Mouse (Mus musculus): Measurements from ENCODE around the gene Abhd14b.

Abhd14b gene

DNA sequence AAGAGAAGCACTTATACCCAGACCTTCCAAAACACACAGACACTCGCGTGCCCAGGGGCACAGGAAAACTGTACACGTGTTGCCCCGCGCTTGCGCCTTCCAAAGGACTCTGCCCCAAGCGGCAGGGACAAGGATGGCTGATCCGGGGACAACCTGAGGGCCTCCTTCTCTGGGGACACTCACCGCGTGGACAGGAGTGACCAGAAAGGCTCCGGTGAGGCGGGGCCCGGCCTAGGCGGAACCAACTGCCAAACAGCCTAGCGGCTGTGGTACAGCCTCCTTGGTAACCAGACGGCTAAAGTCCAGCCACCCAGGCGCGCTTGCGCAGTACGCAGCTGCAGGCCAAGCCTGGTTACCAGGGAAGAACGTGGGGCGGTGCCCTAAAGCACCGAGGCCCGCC, at the start of gene Abhd14b, which contains the start of gene Abhd14a:
Gene Abhd14b, plus strand, starts transcription at position 112 of the 400 bp plus-strand sequence.
Gene Abhd14a, minus strand, starts transcription at position 331 of the 400 bp plus-strand sequence.
- DNase-seq (ENCODE audit: low spot score in 2 of 2), result peak; percentile 65 to 68

DNA sequence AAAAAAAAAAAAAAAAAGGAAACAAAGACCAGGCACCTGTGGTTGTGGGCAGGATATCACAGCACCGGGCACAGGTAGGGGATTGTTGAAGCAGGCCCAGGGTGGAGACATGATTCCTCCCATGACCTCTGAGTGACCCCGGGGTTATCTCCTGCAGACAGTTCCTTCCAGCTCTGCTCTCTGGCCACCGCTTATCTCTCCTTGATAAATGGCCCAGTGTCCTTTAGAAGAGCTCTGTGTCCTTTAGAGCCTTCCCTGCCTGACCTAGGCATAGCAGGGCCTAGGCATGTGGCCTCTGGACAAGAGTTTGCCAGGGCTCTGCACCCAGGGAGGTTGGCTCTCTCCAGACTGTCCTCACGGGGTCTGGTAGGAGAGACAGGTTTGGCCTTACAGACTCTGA, 49.5 kb upstream of the Abhd14b start:
- DNase-seq (ENCODE audit: low spot score in 2 of 2), result no peak

DNA sequence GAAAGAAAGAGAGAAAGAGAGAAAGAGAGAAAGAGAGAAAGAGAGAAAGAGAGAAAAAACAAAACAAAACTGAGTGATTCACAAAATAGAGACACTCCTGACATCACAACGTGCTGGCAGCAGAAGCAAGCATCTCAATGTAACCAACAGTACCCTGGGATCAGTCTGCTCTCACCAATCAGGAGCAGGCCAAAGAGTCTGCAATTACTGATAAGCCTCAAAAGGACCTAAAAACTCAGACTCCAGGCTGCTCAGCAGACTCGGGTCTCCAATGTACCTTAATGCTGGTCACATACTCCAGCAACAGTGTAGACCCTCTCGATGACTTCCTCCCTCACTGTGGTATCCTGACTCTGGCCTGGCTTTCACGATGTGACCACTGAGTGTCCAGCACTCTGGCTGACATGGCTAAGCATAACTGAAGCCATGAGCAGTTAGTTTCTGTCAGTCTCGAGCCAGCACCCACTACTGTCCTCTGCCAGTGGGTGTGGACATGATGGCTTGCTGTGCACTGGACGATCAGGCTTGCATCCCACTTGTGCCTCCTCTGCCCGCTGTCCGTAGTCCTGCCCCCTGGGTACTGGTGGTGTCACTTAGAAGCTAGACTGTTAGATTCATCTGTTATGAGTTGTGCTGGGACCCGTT, 48.5 kb upstream of the Abhd14b start:
- DNase-seq (ENCODE audit: low spot score in 2 of 2), result peak in 1 of 2 experiments; percentile 28

DNA sequence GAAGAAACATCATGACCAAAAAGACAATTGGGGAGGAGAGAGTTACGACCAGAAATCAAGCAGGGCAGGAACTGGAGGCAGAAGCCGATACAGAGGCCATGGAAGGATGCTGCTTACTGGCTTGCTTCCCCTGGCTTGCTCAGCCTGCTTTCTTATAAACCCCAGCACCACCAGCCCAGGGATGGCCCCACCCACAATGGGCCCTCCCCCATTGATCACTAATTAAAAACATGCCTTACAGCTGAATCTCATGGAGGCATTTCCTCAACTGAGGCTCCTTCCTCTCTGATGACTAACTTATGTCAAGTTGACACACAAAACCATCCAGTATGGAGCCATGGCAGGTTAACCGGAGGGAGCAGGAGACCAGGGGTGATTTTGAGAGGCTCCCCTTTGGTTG, 47.5 kb upstream of the Abhd14b start:
- DNase-seq (ENCODE audit: low spot score in 2 of 2), result no peak

DNA sequence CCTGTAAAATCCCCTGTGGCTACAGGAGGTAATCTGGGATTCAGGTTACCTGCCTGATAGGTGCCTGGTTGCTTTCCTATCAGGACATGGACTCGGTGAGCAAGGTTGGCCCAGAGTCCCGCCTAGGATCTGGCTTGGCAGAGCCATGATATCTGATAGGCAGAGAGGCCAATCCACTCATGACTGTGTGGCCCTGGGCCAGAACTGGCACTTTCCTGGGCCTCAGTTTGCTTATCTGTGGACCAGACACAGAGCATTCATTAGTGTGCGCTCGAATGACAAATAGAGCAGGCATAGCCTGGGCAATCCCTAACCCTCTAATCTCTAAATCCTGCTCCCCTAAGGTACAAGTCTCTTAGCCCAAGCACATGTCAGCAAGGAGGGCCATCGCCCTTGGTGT, 45.1 kb upstream of the Abhd14b start:
- no peak for DNase-seq (ENCODE audit: low spot score in 2 of 2)

DNA sequence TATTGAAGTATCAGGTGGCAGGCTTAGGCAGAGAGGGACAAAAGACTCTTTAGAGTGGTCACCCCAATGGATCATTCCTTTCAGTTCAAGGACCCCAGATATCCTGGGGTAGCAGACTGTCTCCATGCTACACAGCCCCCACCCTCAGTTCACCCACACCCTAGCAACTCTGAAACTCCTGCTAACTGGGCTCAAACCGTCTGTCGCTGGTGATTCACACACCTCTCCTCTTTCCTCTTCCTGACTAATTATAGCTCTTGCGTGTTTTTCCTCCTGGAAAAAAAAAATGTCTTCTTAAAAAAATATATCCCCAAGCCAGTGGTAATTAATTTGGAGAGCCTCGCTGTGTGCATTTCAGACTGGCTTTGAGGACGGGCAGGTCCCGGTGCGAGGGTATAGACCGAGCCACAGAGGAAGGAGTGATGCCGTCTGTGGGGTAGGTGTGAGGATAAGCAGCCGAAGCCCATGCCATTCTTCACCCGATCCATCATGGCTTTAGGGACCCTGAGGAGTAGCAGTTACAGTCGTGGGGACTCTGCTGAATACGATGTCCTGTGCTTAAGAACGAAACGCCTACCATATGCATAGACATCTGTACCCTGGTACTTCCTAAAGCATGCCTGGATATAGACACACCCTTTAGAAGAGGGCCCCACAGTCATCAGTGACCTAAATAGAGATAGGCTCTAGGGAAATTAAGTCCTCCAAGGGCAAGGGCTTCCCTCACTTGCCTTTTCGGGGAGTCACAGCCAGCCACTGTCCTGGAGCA, 44.5 kb upstream of the Abhd14b start:
- no peak for DNase-seq (ENCODE audit: low spot score in 2 of 2)

DNA sequence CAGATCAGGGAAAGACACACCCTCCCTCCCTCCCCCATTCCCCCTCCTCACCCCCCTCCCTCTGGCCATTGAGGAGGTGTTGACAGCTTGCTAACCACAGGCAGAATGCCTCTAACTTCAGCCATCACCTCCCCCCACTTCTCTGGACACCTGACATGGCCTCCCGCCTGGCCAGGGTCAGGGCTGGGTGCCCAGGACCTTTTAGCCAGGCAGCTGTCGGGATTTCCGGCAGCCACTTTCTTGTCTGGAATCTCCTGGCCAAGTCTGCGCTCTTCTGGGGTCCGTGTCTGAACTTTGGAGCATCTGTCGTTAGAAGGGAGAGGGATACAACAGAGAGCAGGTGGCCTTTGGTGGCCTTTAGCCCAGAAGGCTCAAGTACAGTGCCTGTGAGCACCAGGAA, 42.0 kb upstream of the Abhd14b start:
- no peak for DNase-seq (ENCODE audit: low spot score in 2 of 2)

DNA sequence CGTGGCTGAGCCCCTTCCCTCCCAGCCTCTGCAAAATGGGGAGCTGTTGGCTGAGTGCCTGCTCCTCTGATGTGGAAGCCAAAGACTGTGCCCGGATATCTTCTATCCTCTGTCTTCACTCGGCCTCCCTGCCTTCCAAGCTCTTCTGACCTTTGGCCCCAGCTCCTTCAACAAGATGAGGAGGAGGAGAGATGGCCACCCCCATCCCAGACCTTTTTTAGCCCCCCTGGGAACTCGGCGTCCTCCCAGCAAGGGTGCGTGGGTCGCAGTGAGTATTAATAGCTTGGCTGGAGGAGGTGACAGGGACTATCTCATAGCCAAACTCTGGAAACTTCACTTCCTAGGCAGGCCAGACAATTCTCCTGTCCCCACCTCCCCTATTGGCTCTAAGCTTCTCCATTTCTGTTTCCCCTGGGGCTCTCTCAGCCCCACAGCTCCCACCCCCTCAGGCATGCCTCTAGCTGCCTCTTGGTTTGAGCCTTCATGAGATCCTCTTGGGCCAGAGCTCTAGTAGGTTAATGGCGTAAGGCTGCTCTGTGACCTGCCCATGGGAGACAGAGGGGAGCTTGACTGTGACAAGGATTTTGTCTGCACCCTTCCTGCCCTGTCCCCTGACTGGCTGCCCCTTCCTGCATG, 40.7 kb upstream of the Abhd14b start:
- DNase-seq (ENCODE audit: low spot score in 2 of 2), result no peak

DNA sequence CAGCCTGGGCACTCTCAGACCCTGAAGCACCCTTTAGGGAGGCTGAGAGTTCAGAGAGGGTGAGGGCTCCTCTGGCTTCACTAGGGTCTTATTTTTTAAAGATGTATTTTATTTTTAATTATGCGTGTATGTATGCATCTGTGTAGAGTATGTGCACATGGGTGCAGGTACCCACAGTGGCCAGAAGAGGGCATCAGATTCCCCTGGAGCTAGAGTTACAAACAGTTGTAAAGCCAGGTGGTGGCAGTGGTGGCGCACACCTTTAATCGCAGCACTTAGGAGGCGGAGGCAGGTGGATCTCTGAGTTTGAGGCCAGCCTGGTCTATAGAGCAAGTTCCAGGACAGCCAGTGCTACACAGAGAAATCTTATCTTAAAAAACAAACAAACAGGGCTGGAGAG, 38.2 kb upstream of the Abhd14b start:
- DNase-seq (ENCODE audit: low spot score in 2 of 2), result no peak

DNA sequence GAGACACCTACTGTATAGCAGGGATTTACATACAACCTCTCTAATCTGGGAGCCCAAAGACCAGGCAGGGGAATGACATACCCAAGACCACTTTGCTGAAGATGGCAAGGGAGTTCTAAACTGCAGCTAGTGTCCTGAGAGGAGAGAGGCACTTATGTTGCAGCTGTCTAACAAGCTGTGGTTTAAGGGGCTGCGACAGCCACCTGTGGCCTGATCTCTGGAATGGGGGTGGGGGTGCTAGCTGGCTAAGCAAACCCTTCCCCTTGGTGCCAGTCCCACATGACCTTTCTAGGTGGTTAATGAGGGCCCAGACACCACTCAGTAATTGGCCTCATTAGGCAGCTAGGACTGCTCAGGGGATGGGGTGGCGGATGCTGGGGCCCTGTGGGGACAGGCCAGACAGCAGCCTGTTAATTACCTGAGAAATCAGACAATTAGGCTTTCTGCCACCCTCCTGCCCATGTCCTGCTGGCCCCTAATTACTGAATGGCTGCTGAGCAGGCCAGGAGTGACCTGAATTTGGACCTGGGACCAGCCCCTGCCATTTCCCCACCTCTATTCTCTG, 37.1 kb upstream of the Abhd14b start:
- no peak for DNase-seq (ENCODE audit: low spot score in 2 of 2)

DNA sequence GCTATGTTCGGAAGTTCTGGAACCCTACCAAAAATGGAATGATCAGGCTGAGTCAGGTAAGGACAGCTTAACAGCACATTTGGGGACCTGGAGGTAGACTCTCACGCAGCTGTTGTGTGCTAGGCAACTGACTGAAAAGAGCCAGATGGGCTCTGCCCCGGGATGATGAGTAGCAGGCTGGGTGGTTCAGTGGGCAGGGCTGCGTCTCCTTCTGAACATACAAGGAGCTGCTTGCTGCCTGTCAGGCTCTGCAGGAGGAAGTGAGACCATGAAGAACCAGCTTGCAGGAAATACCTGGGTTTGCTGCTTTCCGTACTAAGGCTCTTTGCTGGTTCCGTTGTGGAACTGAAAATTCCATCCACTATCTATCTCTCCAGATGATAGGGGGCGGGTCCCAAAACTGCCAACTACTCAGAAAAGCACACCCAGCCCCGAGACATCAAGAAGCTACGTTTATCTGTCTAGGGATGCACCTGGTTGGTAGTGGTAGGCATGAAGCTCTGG, 36.1 kb upstream of the Abhd14b start:
- DNase-seq (ENCODE audit: low spot score in 2 of 2), result no peak

DNA sequence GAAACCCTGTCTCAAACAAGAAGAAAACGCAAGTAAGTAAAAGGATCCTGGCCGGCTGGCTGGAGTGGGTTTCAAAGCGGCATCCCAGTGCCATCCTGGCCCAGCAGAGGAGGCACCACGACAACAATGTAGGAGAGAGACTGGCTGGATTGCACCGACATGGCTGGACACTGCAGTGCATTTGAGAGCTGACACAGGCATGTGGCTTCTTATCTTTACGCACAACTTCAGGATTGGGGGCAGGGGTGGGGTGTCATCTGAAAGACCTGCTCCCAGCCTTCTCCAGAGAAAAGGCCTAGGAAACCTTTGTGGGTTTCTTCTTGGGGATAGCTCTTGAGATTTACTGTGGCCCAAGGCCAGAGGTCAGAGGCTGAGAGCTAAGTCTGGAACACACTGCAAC, 35.5 kb upstream of the Abhd14b start:
- no peak for DNase-seq (ENCODE audit: low spot score in 2 of 2)

DNA sequence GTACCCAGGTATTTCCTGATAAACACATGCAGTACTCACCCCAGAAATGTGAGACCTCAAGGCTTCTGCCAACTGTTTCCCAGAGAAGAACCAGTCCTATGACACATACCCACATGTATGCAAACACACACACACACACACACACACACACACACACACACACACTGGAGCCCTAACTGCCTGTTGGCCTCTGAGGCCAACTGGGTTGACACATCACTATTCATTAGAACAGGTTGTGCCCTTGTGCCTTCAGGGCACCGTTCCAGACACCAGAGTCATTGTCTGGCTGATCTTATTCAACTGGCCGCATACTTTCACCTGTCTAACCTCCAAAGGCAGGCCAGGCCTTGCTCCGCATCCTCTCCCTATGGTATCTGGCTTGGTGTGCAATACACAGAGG, 35.0 kb upstream of the Abhd14b start:
- DNase-seq (ENCODE audit: low spot score in 2 of 2), result no peak

DNA sequence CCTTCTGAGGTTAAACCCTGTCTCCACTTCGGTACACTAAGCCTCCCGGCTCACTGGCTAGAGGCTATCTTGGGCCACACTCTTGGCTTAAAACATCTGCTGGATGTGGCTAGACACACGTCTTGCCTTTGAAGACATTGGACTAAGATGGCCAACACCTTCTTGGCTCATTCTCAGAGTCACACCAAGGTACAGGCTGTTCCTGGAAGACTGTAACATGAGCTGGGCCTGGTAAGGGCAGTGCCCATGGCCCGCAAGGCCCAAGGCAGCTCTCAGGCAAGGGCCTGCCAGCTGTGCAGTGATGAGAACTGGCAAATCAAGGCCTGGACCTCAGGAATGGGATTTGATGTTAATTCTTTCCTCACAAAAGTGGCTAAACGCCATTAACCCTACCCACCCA, 33.7 kb upstream of the Abhd14b start:
- DNase-seq (ENCODE audit: low spot score in 2 of 2), result no peak

DNA sequence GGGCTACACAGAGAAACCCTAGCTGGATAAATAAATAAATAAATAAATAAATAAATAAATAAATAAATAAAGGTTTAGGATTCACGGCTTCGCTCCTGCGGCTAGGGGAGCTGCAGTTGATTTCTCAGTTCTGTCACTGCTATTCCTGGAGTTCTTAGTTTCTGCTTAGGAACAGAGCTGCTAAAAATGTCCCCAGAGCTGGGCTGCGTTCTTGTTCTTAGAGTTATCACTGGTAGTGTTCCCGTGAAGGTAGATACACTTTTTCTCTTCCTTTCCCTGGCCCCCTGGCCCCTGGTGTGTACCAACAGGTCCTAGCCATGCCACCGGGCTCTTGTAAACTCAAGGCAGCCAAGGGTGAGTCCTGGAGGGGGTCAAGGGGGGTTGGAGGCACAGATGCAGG, 30.4 kb upstream of the Abhd14b start:
- no peak for DNase-seq (ENCODE audit: low spot score in 2 of 2)

DNA sequence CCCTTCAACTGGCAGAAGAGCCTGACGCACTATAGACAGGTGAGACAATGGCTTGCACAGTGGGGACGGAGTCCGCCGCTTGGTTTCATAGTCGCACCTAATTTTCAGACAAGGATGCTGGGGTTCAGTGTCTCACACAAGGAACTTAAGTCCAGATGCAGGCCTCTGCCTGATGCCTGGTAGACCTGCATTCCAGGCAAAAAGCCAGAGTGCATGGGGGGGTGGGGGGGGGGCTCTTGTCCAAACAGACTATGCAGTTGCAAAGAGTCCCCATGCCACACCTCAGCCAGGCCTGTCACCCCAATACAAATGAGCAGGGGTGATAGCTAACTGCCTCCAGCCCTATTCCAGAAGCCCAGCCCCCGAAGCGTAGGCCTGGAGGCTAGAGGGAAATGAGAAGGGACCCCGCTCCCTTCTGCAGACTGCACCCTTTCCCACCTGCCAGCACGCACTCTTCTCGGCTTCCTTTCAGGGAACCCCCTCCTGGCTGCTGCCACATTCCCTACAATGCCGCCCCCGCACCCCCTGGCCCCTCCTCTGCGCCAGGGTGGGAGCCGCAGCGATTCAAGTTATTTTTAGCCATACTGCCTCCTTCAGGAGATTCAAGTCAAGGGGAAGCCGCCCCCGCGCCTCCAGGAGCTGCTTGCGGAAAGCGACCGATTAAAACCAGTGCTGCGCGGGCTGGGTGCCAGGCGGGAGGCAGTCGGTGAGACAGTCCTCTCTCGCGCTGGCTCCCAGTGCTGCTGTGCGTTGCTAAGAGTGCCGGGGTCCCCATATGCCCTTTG, 29.2 kb upstream of the Abhd14b start:
- no peak for DNase-seq (ENCODE audit: low spot score in 2 of 2)

DNA sequence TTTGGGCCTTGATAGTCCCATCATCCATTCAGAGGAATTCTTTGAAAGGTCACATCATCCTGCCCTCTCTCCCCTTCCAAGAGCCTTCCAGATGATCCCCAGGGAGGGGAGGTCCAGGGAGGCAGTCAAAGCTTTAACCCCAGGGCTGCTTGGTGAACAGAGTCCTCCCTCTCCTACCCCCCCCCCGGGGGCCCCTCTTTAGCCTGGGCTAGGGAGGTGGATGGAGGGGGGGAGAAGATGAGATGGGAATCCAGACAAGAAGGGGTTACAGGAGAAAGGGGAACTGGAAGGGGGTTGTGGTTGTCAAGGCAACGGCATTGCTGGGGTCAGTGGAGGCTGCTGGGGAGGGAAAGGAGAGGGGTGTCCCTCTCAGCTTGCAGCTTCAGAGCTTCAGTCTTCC, 26.7 kb upstream of the Abhd14b start:
- DNase-seq (ENCODE audit: low spot score in 2 of 2), result no peak

DNA sequence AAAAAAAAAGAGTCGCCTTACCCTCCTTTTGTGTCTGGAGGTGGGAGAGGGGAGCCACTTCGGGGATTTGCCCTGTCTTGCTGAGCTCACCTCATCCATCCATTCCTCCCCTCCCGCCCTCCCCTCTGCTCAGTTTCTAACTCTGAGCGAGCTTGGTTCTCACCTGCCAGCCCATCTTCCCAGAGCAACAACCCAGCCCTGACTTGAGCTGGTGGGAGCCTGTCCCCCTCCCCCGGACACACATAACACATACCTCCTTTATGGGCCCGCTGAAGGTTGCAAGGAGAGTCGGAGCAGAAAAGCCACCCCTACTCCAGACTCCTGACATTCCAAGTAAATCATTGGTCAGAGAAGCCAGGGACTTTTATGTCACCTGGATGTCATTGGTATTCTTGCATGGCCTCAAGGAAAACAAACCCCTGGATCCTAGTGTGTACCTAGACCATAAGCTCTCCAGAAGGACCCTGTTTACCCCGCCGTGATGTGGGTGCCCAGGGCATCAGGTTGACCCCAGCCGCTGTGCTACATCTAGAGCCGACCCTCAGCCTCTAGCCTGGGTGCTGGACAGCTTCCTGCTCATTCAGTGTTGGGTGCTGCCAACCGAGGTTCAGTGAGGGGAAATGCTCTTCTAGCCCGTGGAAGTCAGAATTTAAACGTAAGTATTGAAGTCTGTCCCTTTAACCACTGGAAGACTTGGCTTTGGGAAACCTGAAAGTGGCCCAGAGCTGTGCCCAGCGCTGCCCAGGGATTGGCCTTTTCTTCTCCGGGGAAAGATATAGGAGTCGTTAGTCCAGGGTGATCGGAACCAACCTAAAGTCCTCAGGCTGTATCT, 26.0 kb upstream of the Abhd14b start:
- DNase-seq (ENCODE audit: low spot score in 2 of 2), result no peak

DNA sequence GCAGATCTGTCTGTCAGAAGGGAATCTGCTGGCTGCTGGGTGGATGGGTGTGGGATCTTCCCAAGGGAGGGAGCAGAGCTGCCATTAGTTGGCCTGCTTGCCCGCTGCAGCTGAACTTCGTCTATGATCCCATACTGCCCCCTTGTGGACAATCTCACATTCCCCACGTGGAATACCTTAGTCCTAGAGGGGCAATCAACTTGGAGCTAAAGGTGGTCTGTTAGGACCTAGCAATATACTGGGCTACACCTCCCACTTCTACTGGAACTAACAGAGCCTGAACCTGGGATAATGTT, 25.4 kb upstream of the Abhd14b start:
- peak; percentile 52 to 80 for DNase-seq (ENCODE audit: low spot score in 2 of 2)

DNA sequence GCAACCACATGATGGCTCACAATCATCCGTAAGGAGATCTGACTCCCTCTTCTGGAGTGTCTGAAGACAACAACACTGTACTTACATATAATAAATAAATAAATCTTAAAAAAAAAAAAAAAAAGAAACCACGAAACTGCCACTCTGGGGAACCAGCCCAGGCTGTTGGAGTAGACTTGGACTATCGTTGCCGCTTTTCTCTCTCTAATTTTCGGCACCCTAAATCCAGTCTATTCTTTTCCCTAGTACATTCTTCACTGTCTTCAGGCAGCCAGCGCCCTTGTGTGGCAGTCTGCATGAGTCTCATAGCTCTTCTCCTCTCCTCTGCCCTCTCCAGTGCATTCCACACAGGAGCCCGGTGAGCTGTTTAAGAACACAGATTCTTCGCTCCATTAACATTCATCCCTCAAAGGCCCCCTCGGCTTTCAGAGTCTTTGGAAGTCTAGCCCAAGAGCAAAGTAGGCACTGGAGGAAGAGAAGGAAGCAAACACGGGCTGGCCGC, 18.5 kb upstream of the Abhd14b start:
- DNase-seq (ENCODE audit: low spot score in 2 of 2), result no peak
